Comparison of ENCODE assay signal across 10 mouse cellular contexts in genomic region chr4:53844835-53845619, GRCm38 (mm10). TPM values are rescaled to one million over a fixed set of nuclear protein-coding genes. Genes with fewer than 3 reads are reported as not detected.
A peak's percentile ranks its signal among the peaks of the same experiment; 100 is the strongest.
DNase-seq lines count a peak whose midpoint lies in the region; ATAC-seq and TF ChIP-seq lines count a peak whose summit lies in the region.
"Had no signal": no experiment of that assay in that cellular context is flagged by ENCODE, and none has a peak within 500 bp of the region (broad histone marks: within the 10 kb centered on the region; RNA-seq: fewer than 3 reads in every experiment).

No protein-coding gene starts in this region.

- no peak overlapping the region for H3K27ac ChIP-seq in forebrain, postnatal 0 days (ENCODE audit: low read depth, low read length)
- H3K27ac ChIP-seq: liver, embryonic 13.5 days; stomach, embryonic 15.5 days had no signal

- H3K4me3 ChIP-seq in E14TG2a.4 (replicated peaks; ENCODE audit: low read length): no peak overlapping the region
- H3K4me3 ChIP-seq in forebrain, postnatal 0 days (ENCODE audit: low read depth, low read length): no peak overlapping the region
- H3K4me3 ChIP-seq in lung, adult 2 months (replicated peaks; ENCODE audit: extremely low read depth, low read depth, low read length): no peak overlapping the region
- H3K4me3 ChIP-seq: liver, embryonic 13.5 days; stomach, embryonic 15.5 days had no signal

- no peak overlapping the region for H3K9ac ChIP-seq in forebrain, postnatal 0 days
- H3K9ac ChIP-seq: liver, embryonic 13.5 days; stomach, embryonic 15.5 days had no signal

- no peaks in the 10 kb centered on the region for H3K27me3 ChIP-seq in E14TG2a.4 (ENCODE audit: insufficient read depth, low read length)
- no peaks in the 10 kb centered on the region for H3K27me3 ChIP-seq in forebrain, postnatal 0 days (ENCODE audit: insufficient read depth, low read length)
- H3K27me3 ChIP-seq in splenic B cell, adult 2 months (ENCODE audit: control insufficient read depth, insufficient read depth, low read length, poor library complexity, severe bottlenecking): no peaks in the 10 kb centered on the region
- H3K27me3 ChIP-seq: liver, embryonic 13.5 days; stomach, embryonic 15.5 days had no signal

- peaks cover 45% of the 10 kb centered on the region for H3K4me1 ChIP-seq in E14TG2a.4 (replicated peaks; ENCODE audit: low read depth, low read length)
- no peaks in the 10 kb centered on the region for H3K4me1 ChIP-seq in forebrain, postnatal 0 days (ENCODE audit: insufficient read depth)
- peaks cover 3% of the 10 kb centered on the region for H3K4me1 ChIP-seq in lung, adult 2 months (ENCODE audit: control insufficient read depth, insufficient read depth, low read length)
- H3K4me1 ChIP-seq: liver, embryonic 13.5 days; stomach, embryonic 15.5 days had no signal

- no peak for TF ChIP-seq POLR2A in lung, adult 2 months (IDR thresholded peaks at IDR 0.05; ENCODE audit: borderline replicate concordance, extremely low read depth, low read depth, low read length)

- DNase-seq in layer of hippocampus, adult 11-12 months (ENCODE audit: low spot score): peak; percentile 60
- no peak for DNase-seq in layer of hippocampus, adult 9-11 months
- peak; percentile 63 for DNase-seq in adipocyte (ENCODE audit: low spot score)
- DNase-seq in forebrain, postnatal 0 days: peak; percentile 62
- no peak for DNase-seq in lung, adult 2 months
- DNase-seq in splenic B cell, adult 2 months (ENCODE audit: low read depth, low spot score): peak; percentile 73
- DNase-seq in testis, postnatal 10 days (ENCODE audit: low spot score): no peak
- DNase-seq: liver, embryonic 13.5 days had no signal

- peak; percentile 48 for TF ChIP-seq CTCF in E14TG2a.4 (conservative IDR thresholded peaks at IDR 0.05; ENCODE audit: low read length)
- peak; percentile 78 for TF ChIP-seq CTCF in forebrain, postnatal 0 days (IDR thresholded peaks at IDR 0.05; ENCODE audit: low read depth)
- TF ChIP-seq CTCF in lung, adult 2 months (IDR thresholded peaks at IDR 0.05; ENCODE audit: insufficient read depth, low read length): peak; percentile 47; the same call in 1 of the 2 replicates

- WGBS in forebrain, postnatal 0 days: 50% methylated on average over 6 of the region's 6 CpGs
- 60% methylated on average over 6 of the region's 6 CpGs for WGBS in lung, adult 2 months

- no peaks in the 10 kb centered on the region for H3K9me3 ChIP-seq in E14TG2a.4 (ENCODE audit: low read length)
- H3K9me3 ChIP-seq in forebrain, postnatal 0 days (ENCODE audit: low read length): no peaks in the 10 kb centered on the region
- H3K9me3 ChIP-seq: liver, embryonic 13.5 days; stomach, embryonic 15.5 days had no signal

- peak; percentile 81 for ATAC-seq in forebrain, postnatal 0 days

- peaks cover 3% of the 10 kb centered on the region; the same call in 1 of the 2 replicates for H3K36me3 ChIP-seq in E14TG2a.4 (ENCODE audit: insufficient read depth, low read length)
- H3K36me3 ChIP-seq in forebrain, postnatal 0 days (ENCODE audit: insufficient read depth): no peaks in the 10 kb centered on the region
- H3K36me3 ChIP-seq in splenic B cell, adult 2 months (ENCODE audit: control insufficient read depth, insufficient read depth, low read length, poor library complexity, severe bottlenecking): no peaks in the 10 kb centered on the region
- H3K36me3 ChIP-seq: liver, embryonic 13.5 days; stomach, embryonic 15.5 days had no signal

- no peak overlapping the region for H3K4me2 ChIP-seq in forebrain, postnatal 0 days (ENCODE audit: low read depth)
- H3K4me2 ChIP-seq: liver, embryonic 13.5 days; stomach, embryonic 15.5 days had no signal

RNA-seq across cellular contexts. Expression of gene Tmem38b, which starts 19.2 kb away (rescaled TPM):
- total RNA-seq in forebrain, postnatal 0 days (2014; rRNA removed): 3.6 and 4.3 TPM in 2 replicates
- polyA plus RNA-seq in forebrain, postnatal 0 days (2015; fragmentation: Nextera tagmentation; extraction: Ambion mirVana): 4.5 and 5.4 TPM in 2 replicates
- polyA plus RNA-seq in lung, adult 2 months (2012; rRNA removed): 8.6 and 9.7 TPM in 2 replicates

Comparison
In these comparisons a context has a peak if more than half of its experiments do, and no peak if none do; other contexts are left out.
1. DNase-seq: peak in layer of hippocampus, adult 11-12 months (single experiment), adipocyte (single experiment), forebrain, postnatal 0 days (single experiment) and splenic B cell, adult 2 months (single experiment); none in layer of hippocampus, adult 9-11 months (single experiment), lung, adult 2 months (single experiment) and testis, postnatal 10 days (single experiment).
2. Peak in every context shown above with its lines, with median percentiles within 50 percentile points of each other: CTCF ChIP-seq.